Mouse (Mus musculus): ENCODE measurements at regions not wholly inside any gene's neighbourhood (a gene's known extent, or its start where the extent isn't known, plus 50 kb on each side); places are given as distances from the start of the nearest gene placed in this dataset.
"Not testable (repeated sequence)": the region's sequence is repeated elsewhere in the genome, so short reads cannot be mapped to it uniquely, and the experiment has no call there.

DNA sequence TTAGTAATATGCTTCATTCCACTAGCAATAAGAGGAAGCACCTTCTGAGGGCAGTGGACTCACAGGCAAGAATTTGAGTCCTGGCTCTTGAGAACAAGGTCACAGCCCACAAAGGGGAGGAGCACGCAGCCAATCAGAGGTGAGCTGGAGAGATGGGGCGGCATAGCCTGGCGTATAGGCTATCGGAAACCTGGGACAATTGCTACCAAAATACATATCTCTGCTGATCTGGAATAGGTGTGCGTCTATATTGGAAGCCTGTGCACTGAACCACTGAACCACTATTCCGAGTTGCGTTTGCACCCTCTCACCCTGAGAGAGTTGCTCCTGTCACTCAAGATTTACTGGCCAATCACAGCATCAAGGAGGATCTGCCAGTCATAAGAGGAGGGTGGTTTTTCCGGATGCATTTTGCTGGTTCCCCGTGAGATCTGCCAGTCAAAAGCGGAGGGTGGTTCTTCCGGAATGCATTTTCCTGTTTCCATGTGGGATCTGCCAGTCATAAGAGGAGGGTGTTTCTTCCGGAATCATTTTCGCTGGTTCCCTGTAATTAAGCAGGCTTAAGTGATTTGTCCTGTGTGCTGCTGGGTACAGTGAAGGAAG is 80.1 kb upstream of the Riok2 start:
- H3K27me3 ChIP-seq (ENCODE audit: control insufficient read depth, insufficient read depth, low read length); H3K36me3 ChIP-seq (ENCODE audit: control insufficient read depth, insufficient read depth, low read length); H3K9me3 ChIP-seq (ENCODE audit: control insufficient read depth, low read length); H3K4me1 ChIP-seq (ENCODE audit: control insufficient read depth in 2 of 2, insufficient read depth in 2 of 2, low read length in 2 of 2): not testable (repeated sequence)
- ATAC-seq (ENCODE audit: insufficient number of reproducible peaks, insufficient read depth, low FRiP score, low read depth), result peak; percentile 94
- peak overlapping the region; percentile 58 for H3K4me2 ChIP-seq (ENCODE audit: low read length)
- H3K9ac ChIP-seq (ENCODE audit: low read length), result peak overlapping the region; percentile 57
- H3K27ac ChIP-seq (replicated peaks in 1 of 2; ENCODE audit: control insufficient read depth in 1 of 2, insufficient read depth in 1 of 2, low read depth in 2 of 2, low read length in 2 of 2), result peak overlapping the region; percentile 55 to 80; a peak in 3 of 4 replicates
- WGBS, result under 1% methylated on average over 13 of the region's 13 CpGs
- H3K4me3 ChIP-seq (ENCODE audit: control insufficient read depth in 1 of 2, insufficient read depth in 1 of 2, low read depth in 1 of 2, low read length in 2 of 2), result peak overlapping the region; percentile 46 to 72

DNA sequence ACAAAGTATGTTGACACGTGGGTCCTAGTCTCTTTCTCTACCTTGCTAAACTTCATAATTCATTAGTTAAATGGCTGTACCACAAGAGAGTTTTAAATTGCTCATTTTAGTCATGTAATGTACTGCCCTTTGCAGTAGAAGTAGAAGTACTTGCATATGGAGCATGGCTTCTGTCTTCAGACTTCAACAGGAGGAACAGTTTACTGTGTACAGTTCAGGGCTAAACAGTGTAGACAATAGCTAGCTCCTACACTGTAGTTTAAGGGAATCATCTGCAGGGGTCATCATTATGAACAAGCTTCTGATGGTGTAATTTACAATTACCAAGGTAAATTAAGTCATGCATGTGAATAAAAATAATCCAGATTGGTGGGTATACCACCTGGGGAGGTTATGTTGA is 79.1 kb upstream of the Riok2 start:
- not testable (repeated sequence) for H3K9me3 ChIP-seq (ENCODE audit: control insufficient read depth, low read length); ATAC-seq (ENCODE audit: insufficient number of reproducible peaks, insufficient read depth, low FRiP score, low read depth); H3K36me3 ChIP-seq (ENCODE audit: control insufficient read depth, insufficient read depth, low read length); H3K4me1 ChIP-seq (ENCODE audit: control insufficient read depth in 2 of 2, insufficient read depth in 2 of 2, low read length in 2 of 2); H3K27ac ChIP-seq (replicated peaks in 1 of 2; ENCODE audit: control insufficient read depth in 1 of 2, insufficient read depth in 1 of 2, low read depth in 2 of 2, low read length in 2 of 2); H3K27me3 ChIP-seq (ENCODE audit: control insufficient read depth, insufficient read depth, low read length)
- 3% methylated on average over 1 of the region's 1 CpGs for WGBS
- peak overlapping the region; percentile 57 for H3K9ac ChIP-seq (ENCODE audit: low read length)
- H3K4me3 ChIP-seq (ENCODE audit: control insufficient read depth in 1 of 2, insufficient read depth in 1 of 2, low read depth in 1 of 2, low read length in 2 of 2), result peak overlapping the region in 1 of 2 experiments; percentile 46; a peak in 2 of 4 replicates
- H3K4me2 ChIP-seq (ENCODE audit: low read length), result peak overlapping the region; percentile 58

DNA sequence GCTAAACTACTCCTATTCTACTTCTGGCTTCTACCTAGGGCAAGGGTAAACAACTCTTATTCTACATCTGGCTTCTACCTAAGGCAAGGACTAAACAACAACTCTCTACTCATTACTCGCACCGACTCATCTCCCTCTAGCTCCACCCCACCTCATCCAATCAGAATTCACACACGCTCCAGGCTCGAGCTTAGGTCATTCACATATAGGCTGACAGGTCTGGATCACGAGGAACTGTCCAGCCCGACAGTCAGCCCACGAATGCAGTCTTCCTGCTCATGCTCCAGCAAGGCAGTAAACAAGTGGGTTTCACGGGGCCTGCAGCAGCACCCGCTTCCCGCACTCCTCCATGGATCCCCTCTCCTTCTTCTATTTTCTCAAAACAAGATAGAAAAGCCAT is 70.6 kb upstream of the Riok2 start:
- H3K4me3 ChIP-seq (ENCODE audit: control insufficient read depth in 1 of 2, insufficient read depth in 1 of 2, low read depth in 1 of 2, low read length in 2 of 2); H3K27me3 ChIP-seq (ENCODE audit: control insufficient read depth, insufficient read depth, low read length); ATAC-seq (ENCODE audit: insufficient number of reproducible peaks, insufficient read depth, low FRiP score, low read depth); H3K4me2 ChIP-seq (ENCODE audit: low read length); H3K9me3 ChIP-seq (ENCODE audit: control insufficient read depth, low read length); H3K9ac ChIP-seq (ENCODE audit: low read length); H3K27ac ChIP-seq (replicated peaks in 1 of 2; ENCODE audit: control insufficient read depth in 1 of 2, insufficient read depth in 1 of 2, low read depth in 2 of 2, low read length in 2 of 2); H3K36me3 ChIP-seq (ENCODE audit: control insufficient read depth, insufficient read depth, low read length); H3K4me1 ChIP-seq (ENCODE audit: control insufficient read depth in 2 of 2, insufficient read depth in 2 of 2, low read length in 2 of 2): not testable (repeated sequence)
- 95% methylated on average over 10 of the region's 10 CpGs for WGBS

All from heart, embryonic 14.5 days (tissue).